Mouse (Mus musculus): ENCODE measurements around the gene Gfi1.

DNA sequence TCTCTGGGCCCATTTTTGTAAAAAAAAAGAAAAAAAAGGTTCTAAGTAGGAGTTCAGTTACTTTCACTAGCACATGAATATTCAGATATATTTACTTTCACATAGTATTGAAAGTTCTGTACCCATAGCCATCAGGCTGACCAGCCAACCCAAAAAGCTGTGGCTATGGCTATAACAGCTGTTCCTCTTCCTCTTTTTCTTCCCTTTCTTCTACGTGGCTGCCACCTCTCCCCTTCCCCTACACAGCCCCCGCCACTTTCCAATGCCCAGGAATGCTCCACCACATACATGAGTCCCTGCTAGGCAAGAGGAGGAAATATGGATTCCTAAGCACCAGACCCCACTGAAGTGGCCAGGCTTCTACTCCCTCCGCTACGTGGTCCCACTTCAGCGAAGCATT is 44.5 kb downstream of the Gfi1 start:
- TF ChIP-seq POLR2A (IDR thresholded peaks at IDR 0.05; ENCODE audit: insufficient read depth, low read depth, low read length) (no peak), CTCF (IDR thresholded peaks at IDR 0.05) (no peak), EP300 (IDR thresholded peaks at IDR 0.05; ENCODE audit: insufficient read depth, low read depth, low read length) (no peak)
